Mouse (Mus musculus): ENCODE results near the gene Sash1. TPM values are rescaled to one million over a fixed set of nuclear protein-coding genes. Genes with fewer than 3 reads are reported as not detected.

Sash1 gene
- polyA plus RNA-seq, 1 experiment from 2014 or later = 6.5 TPM

DNA sequence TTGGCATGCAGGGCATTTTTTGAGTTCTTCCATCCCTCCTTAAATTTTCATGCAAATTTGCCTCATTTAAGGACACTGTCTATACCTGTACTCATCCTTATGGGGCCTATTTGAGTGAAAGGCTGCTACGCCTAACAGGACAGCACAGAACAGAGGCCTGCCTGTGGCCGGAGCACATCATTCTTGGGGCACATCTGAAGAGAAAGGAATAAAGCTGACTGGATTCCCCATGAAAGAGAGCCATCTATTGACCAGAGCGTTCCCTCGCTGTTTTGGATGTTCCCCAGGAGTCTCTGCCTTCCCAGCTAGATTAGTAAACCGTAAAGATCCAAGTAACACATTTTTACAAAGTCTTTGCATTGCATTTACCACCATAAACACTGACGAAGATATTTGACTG lies 203.5 kb downstream of the Sash1 start:
- 77% methylated on average over 6 of the region's 6 CpGs for WGBS
- H3K4me2 ChIP-seq (replicated peaks) = no peak overlapping the region
- no peak overlapping the region for H3K9ac ChIP-seq
- 0 out of 2 replicates have a peak, but pooled peaks cover 4% of the 10 kb centered on the region for H3K9me3 ChIP-seq
- H3K4me3 ChIP-seq = no peak overlapping the region
- no peak for ATAC-seq (ENCODE audit: low FRiP score, low read depth)
- no peaks in the 10 kb centered on the region for H3K27me3 ChIP-seq
- H3K27ac ChIP-seq = no peak overlapping the region
- H3K36me3 ChIP-seq = no peaks in the 10 kb centered on the region
- H3K4me1 ChIP-seq = no peaks in the 10 kb centered on the region

- H3K27ac ChIP-seq = no peak overlapping the region
- WGBS = 79% methylated on average over 5 of the region's 5 CpGs
- H3K36me3 ChIP-seq = no peaks in the 10 kb centered on the region
- H3K4me1 ChIP-seq = no peaks in the 10 kb centered on the region
- H3K9me3 ChIP-seq = no peaks in the 10 kb centered on the region
- no peak for ATAC-seq (ENCODE audit: low FRiP score, low read depth)
- H3K27me3 ChIP-seq = no peaks in the 10 kb centered on the region
- H3K4me3 ChIP-seq = no peak overlapping the region
- H3K9ac ChIP-seq = no peak overlapping the region
- no peak overlapping the region for H3K4me2 ChIP-seq (replicated peaks)
Measured at GRCm38 (mm10) chr10:8676722-8677121, 209.1 kb downstream of the Sash1 start.

Data from limb, embryonic 13.5 days (tissue).